Mouse (Mus musculus) splenic B cell, adult 2 months (primary cell): ENCODE results near the gene Them7.

Experiments used
- DNase-seq: peaks from one replicate; pipeline ENCODE4 v3.0.0-alpha.2; 2011; ENCODE audit warnings: low read depth, low spot score
- H3K27me3 ChIP-seq: 2 replicates; pipeline ENCODE4 v1.6.1; 2012; ENCODE audit warnings: mild to moderate bottlenecking, low read length, moderate library complexity, mixed read lengths; ENCODE audit not compliant: control insufficient read depth, poor library complexity, insufficient read depth, severe bottlenecking
- H3K36me3 ChIP-seq: 2 replicates; pipeline ENCODE4 v1.6.1; 2012; ENCODE audit warnings: mild to moderate bottlenecking, low read length, moderate library complexity, mixed read lengths; ENCODE audit not compliant: control insufficient read depth, poor library complexity, insufficient read depth, severe bottlenecking

Them7 gene

DNA sequence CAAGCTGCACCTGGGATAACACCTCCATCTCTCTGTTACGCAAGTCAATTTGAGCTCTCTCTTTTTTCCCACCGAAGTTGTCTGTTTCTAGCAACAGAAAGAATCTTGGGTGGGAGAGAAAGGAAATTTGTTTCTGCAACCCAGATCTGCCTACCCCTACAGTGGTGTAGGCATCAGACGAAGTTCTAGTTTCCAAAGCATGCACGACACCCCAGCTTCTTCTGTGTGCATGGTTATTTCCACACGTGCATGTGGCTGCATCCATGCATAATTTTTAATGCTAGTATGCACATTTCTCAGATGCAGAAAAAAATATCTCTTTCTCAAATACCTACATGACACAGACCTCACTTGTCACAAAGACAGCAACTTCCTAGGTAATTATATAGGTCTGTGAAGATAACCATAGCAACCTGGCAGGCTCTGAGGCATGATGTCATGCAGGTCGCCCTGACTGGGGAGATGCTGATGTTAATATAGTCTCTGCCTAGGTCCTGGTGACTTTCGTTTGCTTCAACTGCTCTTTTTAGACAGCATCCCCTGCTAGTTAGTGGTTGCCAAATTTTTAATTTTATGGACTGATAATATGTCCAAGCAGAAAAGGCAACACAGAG, 192.0 kb downstream of the Them7 start:
- H3K36me3 ChIP-seq, result no peaks in the 10 kb centered on the region
- DNase-seq, result no peak
- H3K27me3 ChIP-seq, result no peaks in the 10 kb centered on the region

GRCm38 (mm10) chr2:105416660-105417348, 192.7 kb downstream of the Them7 start:
- H3K27me3 ChIP-seq, result no peaks in the 10 kb centered on the region
- no peak for DNase-seq
- no peaks in the 10 kb centered on the region for H3K36me3 ChIP-seq

DNA sequence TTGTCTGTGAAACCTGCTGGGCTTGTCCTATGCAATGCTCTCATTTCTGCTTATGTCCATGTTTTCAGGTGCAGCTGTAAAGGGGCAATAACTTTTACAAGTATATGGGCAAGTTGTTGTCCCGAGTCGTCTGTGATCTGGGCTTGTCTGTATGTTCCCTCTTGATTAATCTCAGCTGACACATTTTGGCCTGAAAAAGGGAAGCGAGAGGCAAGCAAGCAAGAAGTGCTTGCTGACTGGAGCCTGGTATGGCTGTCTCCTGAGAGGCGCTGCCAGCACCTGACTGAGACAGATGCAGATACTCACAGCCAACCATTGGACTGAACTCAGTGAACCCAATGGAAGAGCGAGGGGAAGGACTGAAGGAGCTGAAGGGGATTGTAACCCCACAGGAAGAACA, 193.5 kb downstream of the Them7 start:
- Histone ChIP-seq H3K36me3 (no peaks in the 10 kb centered on the region), H3K27me3 (no peaks in the 10 kb centered on the region)
- DNase-seq, result peak; percentile 4

GRCm38 (mm10) chr2:105418629-105419227, 194.6 kb downstream of the Them7 start:
- Histone ChIP-seq H3K27me3 (no peaks in the 10 kb centered on the region), H3K36me3 (no peaks in the 10 kb centered on the region)
- DNase-seq, result no peak

DNA sequence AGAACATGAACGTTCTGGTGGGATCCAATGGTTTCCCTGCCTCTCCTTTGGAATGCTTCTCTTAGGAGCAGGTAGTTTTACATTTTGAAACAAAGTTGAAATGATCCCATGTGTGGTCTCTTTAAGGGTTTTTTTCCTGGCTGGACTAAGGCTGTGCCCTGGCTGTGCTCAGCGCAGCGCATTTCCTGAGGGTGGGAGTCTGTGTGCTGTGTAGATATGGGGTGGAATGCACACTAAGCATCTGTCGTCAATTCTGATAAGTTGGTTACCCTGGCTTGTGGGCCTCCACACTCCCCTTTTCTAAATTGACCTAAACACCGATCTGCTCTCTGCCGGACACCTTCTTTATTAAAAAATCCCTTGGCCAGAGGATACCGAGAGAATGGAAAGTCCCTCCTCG, 203.3 kb downstream of the Them7 start:
- no peaks in the 10 kb centered on the region for H3K27me3 ChIP-seq
- no peaks in the 10 kb centered on the region for H3K36me3 ChIP-seq
- DNase-seq, result no peak

- no peaks in the 10 kb centered on the region for H3K36me3 ChIP-seq
- DNase-seq, result peak; percentile 64
- H3K27me3 ChIP-seq, result no peaks in the 10 kb centered on the region
These were observed 203.9 kb downstream of the Them7 start for GRCm38 (mm10) chr2:105428029-105428428.

- no peak for DNase-seq
These were observed 204.3 kb downstream of the Them7 start for GRCm38 (mm10) chr2:105428467-105428866.

More at GRCm38 (mm10) chr2:105428467-105428866, 204.3 kb downstream of the Them7 start:
- no peaks in the 10 kb centered on the region for H3K36me3 ChIP-seq
- H3K27me3 ChIP-seq, result no peaks in the 10 kb centered on the region
